Mouse (Mus musculus) midbrain, embryonic 16.5 days (tissue): ENCODE results near the gene Tlk1. TPM values are rescaled to one million over a fixed set of nuclear protein-coding genes. Genes with fewer than 3 reads are reported as not detected.

Experiments used
- ATAC-seq: fragments of 200-750 bp; cut with Nextera tagmentation; 2 replicates; pipeline ENCODE4 v1.8.0; 2017; ENCODE audit warnings: moderate TSS enrichment
- H3K27ac ChIP-seq: fragments of 300-500 bp; sonication (generic); 2 replicates; pipeline ENCODE4 v1.5.1; 2014; ENCODE audit warnings: mild to moderate bottlenecking, low read length, mixed read lengths
- H3K27me3 ChIP-seq: fragments of 300-500 bp; sonication (generic); 2 replicates; pipeline ENCODE4 v1.6.1; 2014; ENCODE audit warnings: low read depth, low read length, mixed read lengths; ENCODE audit not compliant: control insufficient read depth, insufficient read depth
- H3K36me3 ChIP-seq: fragments of 300-500 bp; sonication (generic); 2 replicates; pipeline ENCODE4 v1.6.1; 2014; ENCODE audit warnings: mild to moderate bottlenecking, low read length, moderate library complexity, mixed read lengths; ENCODE audit not compliant: control insufficient read depth, insufficient read depth
- H3K4me1 ChIP-seq: fragments of 300-500 bp; sonication (generic); 2 replicates; pipeline ENCODE4 v1.6.1; 2014; ENCODE audit warnings: mild to moderate bottlenecking, low read length, mixed read lengths; ENCODE audit not compliant: control insufficient read depth, insufficient read depth
- H3K4me2 ChIP-seq: fragments of 300-500 bp; sonication (generic); 2 replicates; pipeline ENCODE4 v1.6.1; 2014; ENCODE audit warnings: mild to moderate bottlenecking, low read length, mixed read lengths
- H3K4me3 ChIP-seq: fragments of 300-500 bp; sonication (generic); 2 replicates; pipeline ENCODE4 v1.5.1; 2014; ENCODE audit warnings: low read depth, mild to moderate bottlenecking, low read length, moderate library complexity, mixed read lengths
- H3K9ac ChIP-seq: fragments of 300-500 bp; sonication (generic); 2 replicates; pipeline ENCODE4 v1.6.1; 2014; ENCODE audit warnings: low read depth, low read length, mixed read lengths
- H3K9me3 ChIP-seq: fragments of 300-500 bp; sonication (generic); replicated peaks from 2 replicates; pipeline ENCODE4 v1.6.1; 2014; ENCODE audit warnings: mild to moderate bottlenecking, low read length, mixed read lengths; ENCODE audit not compliant: control insufficient read depth, poor library complexity, severe bottlenecking
- WGBS: fragments of 180-500 bp; shearing (Covaris S2); extraction: QIAGEN DNeasy Blood & Tissue Kit; methylation state at CpG from one replicate; pipeline ENCODE4 v1.1.7; 2014; 5-methylcytosine and 5-hydroxymethylcytosine counted together
- polyA plus RNA-seq: library from polyadenylated mRNA; unstranded; fragments of >200 nt; fragmentation: Nextera tagmentation; extraction: Ambion mirVana; gene quantifications from 2 replicates; pipeline ENCODE4 v1.2.1, GENCODE M21; 2015

Tlk1 gene
- 17.2 and 20.6 TPM in 2 replicates for polyA plus RNA-seq

GRCm38 (mm10) chr2:70825371-70826051 lies at the start of gene Tlk1:
Gene Tlk1, minus strand, starts transcription at chr2:70825728.
- Histone ChIP-seq H3K4me2 (peak within 1 kb of the TSS; percentile 70), H3K4me1 (peaks cover 17% of the 10 kb centered on the region), H3K9me3 (no peaks in the 10 kb centered on the region), H3K27me3 (no peaks in the 10 kb centered on the region), H3K4me3 (peak within 1 kb of the TSS; percentile 93), H3K36me3 (no peaks in the 10 kb centered on the region), H3K9ac (peak within 1 kb of the TSS; percentile 93), H3K27ac (peak within 1 kb of the TSS; percentile 99)
- WGBS = under 1% methylated on average over 54 of the region's 118 CpGs
- peak; percentile 90 for ATAC-seq

- H3K4me3 ChIP-seq = no peak overlapping the region
- no peak overlapping the region for H3K27ac ChIP-seq
These were observed 49.6 kb upstream of the Tlk1 start for GRCm38 (mm10) chr2:70875129-70875528.

GRCm38 (mm10) chr2:70873168-70873567 lies 47.6 kb upstream of the Tlk1 start:
- WGBS = 85% methylated on average over 5 of the region's 5 CpGs
- no peak overlapping the region for H3K9ac ChIP-seq
- no peak overlapping the region for H3K27ac ChIP-seq
- H3K4me1 ChIP-seq = peaks cover 9% of the 10 kb centered on the region
- H3K36me3 ChIP-seq = no peaks in the 10 kb centered on the region
- no peaks in the 10 kb centered on the region for H3K27me3 ChIP-seq
- H3K9me3 ChIP-seq = no peaks in the 10 kb centered on the region
- H3K4me2 ChIP-seq = no peak overlapping the region
- ATAC-seq = no peak
- H3K4me3 ChIP-seq = no peak overlapping the region

More at GRCm38 (mm10) chr2:70875129-70875528, 49.6 kb upstream of the Tlk1 start:
- no peaks in the 10 kb centered on the region for H3K36me3 ChIP-seq
- no peak for ATAC-seq
- H3K9ac ChIP-seq = no peak overlapping the region
- H3K9me3 ChIP-seq = no peaks in the 10 kb centered on the region; the same call in 1 of the 2 replicates
- peaks cover 9% of the 10 kb centered on the region for H3K4me1 ChIP-seq
- 86% methylated on average over 4 of the region's 4 CpGs for WGBS
- no peak overlapping the region for H3K4me2 ChIP-seq
- no peaks in the 10 kb centered on the region for H3K27me3 ChIP-seq

- H3K9ac ChIP-seq = no peak overlapping the region
- H3K27me3 ChIP-seq = no peaks in the 10 kb centered on the region
- no peak overlapping the region for H3K27ac ChIP-seq
- H3K4me1 ChIP-seq = peaks cover 9% of the 10 kb centered on the region
- no peaks in the 10 kb centered on the region for H3K36me3 ChIP-seq
- no peaks in the 10 kb centered on the region for H3K9me3 ChIP-seq
- H3K4me3 ChIP-seq = no peak overlapping the region
- 37% methylated on average over 8 of the region's 8 CpGs for WGBS
- no peak for ATAC-seq
- H3K4me2 ChIP-seq = no peak overlapping the region
These were observed 46.0 kb upstream of the Tlk1 start for GRCm38 (mm10) chr2:70871466-70872022.

- H3K9me3 ChIP-seq = no peaks in the 10 kb centered on the region
- no peaks in the 10 kb centered on the region for H3K27me3 ChIP-seq
- no peak overlapping the region for H3K4me3 ChIP-seq
- peaks cover 9% of the 10 kb centered on the region for H3K4me1 ChIP-seq
- peak overlapping the region; percentile 22; the same call in 1 of the 2 replicates for H3K27ac ChIP-seq
- no peak overlapping the region for H3K9ac ChIP-seq
- H3K4me2 ChIP-seq = no peak overlapping the region
- 24% methylated on average over 6 of the region's 6 CpGs for WGBS
- no peak for ATAC-seq
- no peaks in the 10 kb centered on the region for H3K36me3 ChIP-seq
These were observed 45.3 kb upstream of the Tlk1 start for GRCm38 (mm10) chr2:70870819-70871218.

GRCm38 (mm10) chr2:70869116-70869515 lies 43.6 kb upstream of the Tlk1 start:
- Histone ChIP-seq H3K9me3 (no peaks in the 10 kb centered on the region), H3K4me3 (no peak overlapping the region), H3K36me3 (no peaks in the 10 kb centered on the region), H3K27me3 (no peaks in the 10 kb centered on the region), H3K4me2 (no peak overlapping the region), H3K9ac (no peak overlapping the region), H3K4me1 (peaks cover 9% of the 10 kb centered on the region), H3K27ac (no peak overlapping the region)
- WGBS = 85% methylated on average over 3 of the region's 3 CpGs
- ATAC-seq = no peak

- Histone ChIP-seq H3K4me3 (no peak overlapping the region), H3K4me1 (peaks cover 9% of the 10 kb centered on the region), H3K36me3 (no peaks in the 10 kb centered on the region), H3K9me3 (no peaks in the 10 kb centered on the region), H3K27ac (no peak overlapping the region), H3K27me3 (no peaks in the 10 kb centered on the region), H3K9ac (no peak overlapping the region), H3K4me2 (no peak overlapping the region)
- no peak for ATAC-seq
- 71% methylated on average over 3 of the region's 3 CpGs for WGBS
These were observed 41.7 kb upstream of the Tlk1 start for GRCm38 (mm10) chr2:70867231-70867630.

- WGBS = 89% methylated on average over 5 of the region's 5 CpGs
- Histone ChIP-seq H3K9ac (no peak overlapping the region), H3K4me2 (no peak overlapping the region), H3K27ac (no peak overlapping the region), H3K4me3 (no peak overlapping the region), H3K9me3 (no peaks in the 10 kb centered on the region), H3K27me3 (no peaks in the 10 kb centered on the region), H3K4me1 (no peaks in the 10 kb centered on the region), H3K36me3 (no peaks in the 10 kb centered on the region)
- no peak for ATAC-seq
These were observed 37.4 kb upstream of the Tlk1 start for GRCm38 (mm10) chr2:70862881-70863280.

GRCm38 (mm10) chr2:70859740-70860139 lies 34.2 kb upstream of the Tlk1 start:
- no peaks in the 10 kb centered on the region for H3K36me3 ChIP-seq
- WGBS = 96% methylated on average over 4 of the region's 4 CpGs
- no peak overlapping the region for H3K9ac ChIP-seq
- H3K4me3 ChIP-seq = no peak overlapping the region
- no peaks in the 10 kb centered on the region for H3K27me3 ChIP-seq
- H3K9me3 ChIP-seq = no peaks in the 10 kb centered on the region
- H3K4me1 ChIP-seq = no peaks in the 10 kb centered on the region
- no peak overlapping the region for H3K4me2 ChIP-seq
- no peak for ATAC-seq
- no peak overlapping the region for H3K27ac ChIP-seq
